Mouse (Mus musculus): ENCODE data around the gene Ipo8. TPM values are rescaled to one million over a fixed set of nuclear protein-coding genes. Genes with fewer than 3 reads are reported as not detected.

Ipo8 gene
- polyA plus RNA-seq, 1 experiment from 2014 or later = 17.0 TPM

GRCm38 (mm10) chr6:148767228-148767627, 64.0 kb downstream of the Ipo8 start:
- Histone ChIP-seq H3K27me3 (replicated peaks; ENCODE audit: control insufficient read depth, insufficient read depth, low read length) (no peaks in the 10 kb centered on the region), H3K4me2 (ENCODE audit: low read depth, low read length) (no peak overlapping the region), H3K4me1 (ENCODE audit: control insufficient read depth, insufficient read depth, low read length) (no peaks in the 10 kb centered on the region), H3K9me3 (ENCODE audit: control insufficient read depth, low read length) (no peaks in the 10 kb centered on the region), H3K36me3 (ENCODE audit: control insufficient read depth, insufficient read depth, low read length) (no peaks in the 10 kb centered on the region), H3K4me3 (ENCODE audit: low read length) (no peak overlapping the region), H3K9ac (ENCODE audit: low read depth, low read length) (no peak overlapping the region), H3K27ac (ENCODE audit: low read length) (no peak overlapping the region)
- ATAC-seq = no peak

GRCm38 (mm10) chr6:148761967-148762712, 69.1 kb downstream of the Ipo8 start:
- no peaks in the 10 kb centered on the region for H3K36me3 ChIP-seq (ENCODE audit: control insufficient read depth, insufficient read depth, low read length)
- H3K4me2 ChIP-seq (ENCODE audit: low read depth, low read length) = no peak overlapping the region
- H3K27me3 ChIP-seq (replicated peaks; ENCODE audit: control insufficient read depth, insufficient read depth, low read length) = no peaks in the 10 kb centered on the region
- H3K9ac ChIP-seq (ENCODE audit: low read depth, low read length) = no peak overlapping the region
- H3K27ac ChIP-seq (ENCODE audit: low read length) = no peak overlapping the region
- 89% methylated on average over 3 of the region's 3 CpGs for WGBS
- no peak for ATAC-seq
- H3K4me1 ChIP-seq (ENCODE audit: control insufficient read depth, insufficient read depth, low read length) = no peaks in the 10 kb centered on the region
- no peaks in the 10 kb centered on the region for H3K9me3 ChIP-seq (ENCODE audit: control insufficient read depth, low read length)
- no peak overlapping the region for H3K4me3 ChIP-seq (ENCODE audit: low read length)

DNA sequence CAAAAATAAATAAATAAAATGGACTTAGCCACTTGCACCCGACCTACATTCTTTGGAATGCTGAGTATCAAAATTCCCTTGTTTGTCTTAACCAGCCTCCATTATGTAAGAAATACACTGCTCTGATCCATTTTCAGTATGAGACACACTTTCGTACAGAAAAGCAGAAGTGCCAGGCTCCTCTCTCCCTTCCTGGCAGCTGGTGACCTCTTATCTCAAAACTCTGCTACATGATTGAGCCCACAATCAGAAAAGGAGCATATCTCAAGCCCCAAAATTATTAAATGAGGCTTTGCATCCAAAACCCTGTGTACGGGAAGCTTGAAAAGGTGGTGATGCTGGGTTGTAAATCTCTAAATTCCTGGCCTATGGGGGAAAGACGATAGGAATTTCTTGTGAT, 69.8 kb downstream of the Ipo8 start:
- no peaks in the 10 kb centered on the region for H3K27me3 ChIP-seq (replicated peaks; ENCODE audit: control insufficient read depth, insufficient read depth, low read length)
- H3K36me3 ChIP-seq (ENCODE audit: control insufficient read depth, insufficient read depth, low read length) = no peaks in the 10 kb centered on the region
- ATAC-seq = no peak
- H3K9me3 ChIP-seq (ENCODE audit: control insufficient read depth, low read length) = no peaks in the 10 kb centered on the region
- H3K27ac ChIP-seq (ENCODE audit: low read length) = no peak overlapping the region
- WGBS = 79% methylated on average over 4 of the region's 4 CpGs
- H3K9ac ChIP-seq (ENCODE audit: low read depth, low read length) = no peak overlapping the region
- H3K4me1 ChIP-seq (ENCODE audit: control insufficient read depth, insufficient read depth, low read length) = no peaks in the 10 kb centered on the region
- no peak overlapping the region for H3K4me2 ChIP-seq (ENCODE audit: low read depth, low read length)
- no peak overlapping the region for H3K4me3 ChIP-seq (ENCODE audit: low read length)

GRCm38 (mm10) chr6:148756535-148756934, 74.7 kb downstream of the Ipo8 start:
- H3K4me3 ChIP-seq (ENCODE audit: low read length) = no peak overlapping the region
- H3K27ac ChIP-seq (ENCODE audit: low read length) = no peak overlapping the region
- ATAC-seq = no peak
- H3K27me3 ChIP-seq (replicated peaks; ENCODE audit: control insufficient read depth, insufficient read depth, low read length) = no peaks in the 10 kb centered on the region
- no peak overlapping the region for H3K4me2 ChIP-seq (ENCODE audit: low read depth, low read length)
- no peaks in the 10 kb centered on the region for H3K9me3 ChIP-seq (ENCODE audit: control insufficient read depth, low read length)
- no peaks in the 10 kb centered on the region for H3K4me1 ChIP-seq (ENCODE audit: control insufficient read depth, insufficient read depth, low read length)
- no peak overlapping the region for H3K9ac ChIP-seq (ENCODE audit: low read depth, low read length)
- no peaks in the 10 kb centered on the region for H3K36me3 ChIP-seq (ENCODE audit: control insufficient read depth, insufficient read depth, low read length)
- 89% methylated on average over 1 of the region's 1 CpGs for WGBS

DNA sequence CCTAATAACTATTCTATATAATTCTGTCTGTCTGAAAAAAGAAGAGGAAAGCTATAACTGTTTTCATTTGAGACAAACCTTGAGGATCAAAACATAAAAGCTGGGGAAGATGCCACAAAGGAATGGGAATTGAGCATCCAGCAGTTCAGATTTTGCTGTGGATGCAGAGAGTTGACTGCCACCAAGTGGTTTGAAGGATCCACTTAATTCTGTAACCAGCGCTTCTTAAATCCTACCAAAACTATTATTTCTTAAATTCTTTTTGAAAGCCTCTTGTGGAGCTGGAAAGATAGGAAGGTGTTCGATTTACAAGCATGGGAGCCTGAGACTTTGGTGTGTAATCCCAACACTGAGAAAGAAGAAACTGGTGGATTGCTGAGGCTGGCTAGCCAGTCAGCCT, 79.9 kb downstream of the Ipo8 start:
- ATAC-seq = no peak
- H3K4me2 ChIP-seq (ENCODE audit: low read depth, low read length) = no peak overlapping the region
- no peaks in the 10 kb centered on the region for H3K36me3 ChIP-seq (ENCODE audit: control insufficient read depth, insufficient read depth, low read length)
- H3K4me3 ChIP-seq (ENCODE audit: low read length) = no peak overlapping the region
- H3K27me3 ChIP-seq (replicated peaks; ENCODE audit: control insufficient read depth, insufficient read depth, low read length) = no peaks in the 10 kb centered on the region
- H3K27ac ChIP-seq (ENCODE audit: low read length) = no peak overlapping the region
- 73% methylated on average over 2 of the region's 2 CpGs for WGBS
- H3K4me1 ChIP-seq (ENCODE audit: control insufficient read depth, insufficient read depth, low read length) = no peaks in the 10 kb centered on the region
- no peak overlapping the region for H3K9ac ChIP-seq (ENCODE audit: low read depth, low read length)
- no peaks in the 10 kb centered on the region for H3K9me3 ChIP-seq (ENCODE audit: control insufficient read depth, low read length)

- no peak for ATAC-seq
- Histone ChIP-seq H3K9ac (ENCODE audit: low read depth, low read length) (no peak overlapping the region), H3K27ac (ENCODE audit: low read length) (no peak overlapping the region), H3K27me3 (replicated peaks; ENCODE audit: control insufficient read depth, insufficient read depth, low read length) (no peaks in the 10 kb centered on the region), H3K36me3 (ENCODE audit: control insufficient read depth, insufficient read depth, low read length) (no peaks in the 10 kb centered on the region), H3K4me3 (ENCODE audit: low read length) (no peak overlapping the region), H3K4me1 (ENCODE audit: control insufficient read depth, insufficient read depth, low read length) (no peaks in the 10 kb centered on the region), H3K9me3 (ENCODE audit: control insufficient read depth, low read length) (no peaks in the 10 kb centered on the region), H3K4me2 (ENCODE audit: low read depth, low read length) (no peak overlapping the region)
- WGBS = 85% methylated on average over 3 of the region's 3 CpGs
Observed at GRCm38 (mm10) chr6:148750183-148750582, 81.1 kb downstream of the Ipo8 start.

- ATAC-seq = no peak
- WGBS = 59% methylated on average over 8 of the region's 8 CpGs
Observed at GRCm38 (mm10) chr6:148740521-148741226, 90.6 kb downstream of the Ipo8 start.

GRCm38 (mm10) chr6:148736390-148736789, 94.9 kb downstream of the Ipo8 start:
- no peak for ATAC-seq
- Histone ChIP-seq H3K27me3 (replicated peaks; ENCODE audit: control insufficient read depth, insufficient read depth, low read length) (no peaks in the 10 kb centered on the region), H3K4me1 (ENCODE audit: control insufficient read depth, insufficient read depth, low read length) (peaks cover 4% of the 10 kb centered on the region; the same call in 1 of the 2 replicates), H3K27ac (ENCODE audit: low read length) (no peak overlapping the region), H3K9me3 (ENCODE audit: control insufficient read depth, low read length) (no peaks in the 10 kb centered on the region), H3K4me3 (ENCODE audit: low read length) (no peak overlapping the region), H3K36me3 (ENCODE audit: control insufficient read depth, insufficient read depth, low read length) (no peaks in the 10 kb centered on the region), H3K9ac (ENCODE audit: low read depth, low read length) (no peak overlapping the region), H3K4me2 (ENCODE audit: low read depth, low read length) (no peak overlapping the region)
- WGBS = 78% methylated on average over 1 of the region's 1 CpGs

More at GRCm38 (mm10) chr6:148740521-148741226, 90.6 kb downstream of the Ipo8 start:
- Histone ChIP-seq H3K9ac (ENCODE audit: low read depth, low read length) (no peak overlapping the region), H3K4me3 (ENCODE audit: low read length) (no peak overlapping the region), H3K9me3 (ENCODE audit: control insufficient read depth, low read length) (no peaks in the 10 kb centered on the region), H3K4me2 (ENCODE audit: low read depth, low read length) (no peak overlapping the region), H3K36me3 (ENCODE audit: control insufficient read depth, insufficient read depth, low read length) (no peaks in the 10 kb centered on the region), H3K27ac (ENCODE audit: low read length) (no peak overlapping the region), H3K27me3 (replicated peaks; ENCODE audit: control insufficient read depth, insufficient read depth, low read length) (no peaks in the 10 kb centered on the region), H3K4me1 (ENCODE audit: control insufficient read depth, insufficient read depth, low read length) (peaks cover 4% of the 10 kb centered on the region; the same call in 1 of the 2 replicates)

DNA sequence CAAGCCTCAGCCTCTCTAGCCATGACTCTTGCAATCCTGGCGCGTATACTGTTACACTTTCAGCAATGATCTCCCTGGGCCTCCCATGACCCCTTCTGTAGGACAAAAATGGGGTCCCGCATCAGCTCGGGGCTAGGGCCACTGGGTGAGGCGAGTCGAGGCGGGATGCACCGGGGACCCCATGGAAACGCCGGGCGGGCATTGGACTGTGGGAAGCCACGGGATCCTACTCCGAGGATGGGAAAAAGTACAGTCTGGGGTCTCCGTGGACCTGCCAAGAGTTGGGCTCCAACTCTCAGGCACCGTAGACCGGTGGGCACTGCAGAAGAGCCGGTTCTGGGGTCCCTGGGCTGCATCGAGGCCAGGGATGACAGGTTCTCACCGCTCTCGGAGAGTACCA, 97.3 kb downstream of the Ipo8 start:
- Histone ChIP-seq H3K4me3 (ENCODE audit: low read length) (no peak overlapping the region), H3K4me2 (ENCODE audit: low read depth, low read length) (no peak overlapping the region), H3K27me3 (replicated peaks; ENCODE audit: control insufficient read depth, insufficient read depth, low read length) (no peaks in the 10 kb centered on the region), H3K36me3 (ENCODE audit: control insufficient read depth, insufficient read depth, low read length) (no peaks in the 10 kb centered on the region), H3K9ac (ENCODE audit: low read depth, low read length) (no peak overlapping the region), H3K27ac (ENCODE audit: low read length) (no peak overlapping the region), H3K9me3 (ENCODE audit: control insufficient read depth, low read length) (no peaks in the 10 kb centered on the region), H3K4me1 (ENCODE audit: control insufficient read depth, insufficient read depth, low read length) (no peaks in the 10 kb centered on the region)
- WGBS = 94% methylated on average over 20 of the region's 20 CpGs
- ATAC-seq = no peak

Data from intestine, embryonic 16.5 days (tissue).